Mouse (Mus musculus) kidney, embryonic 16.5 days (tissue): ENCODE measurements at regions not wholly inside any gene's neighbourhood (a gene's known extent, or its start where the extent isn't known, plus 50 kb on each side); places are given as distances from the start of the nearest gene placed in this dataset.
"Not testable (repeated sequence)": the region's sequence is repeated elsewhere in the genome, so short reads cannot be mapped to it uniquely, and the experiment has no call there.

Experiments used
- ATAC-seq: fragments of 200-750 bp; cut with Nextera tagmentation; 2 replicates; pipeline ENCODE4 v1.8.0; 2017; ENCODE audit warnings: moderate TSS enrichment; ENCODE audit not compliant: low FRiP score, low TSS enrichment
- H3K27ac ChIP-seq: fragments of 300-500 bp; sonication (generic); 2 replicates; pipeline ENCODE4 v1.5.1; 2014; ENCODE audit warnings: low read length
- H3K27me3 ChIP-seq: fragments of 300-500 bp; sonication (generic); 2 replicates; pipeline ENCODE4 v1.6.1; 2014; ENCODE audit warnings: low read length, control low read depth, mixed read lengths; ENCODE audit not compliant: insufficient read depth
- H3K36me3 ChIP-seq: fragments of 300-500 bp; sonication (generic); 2 replicates; pipeline ENCODE4 v1.6.1; 2014; ENCODE audit warnings: low read length, control low read depth, mixed read lengths; ENCODE audit not compliant: insufficient read depth
- H3K4me1 ChIP-seq: fragments of 300-500 bp; sonication (generic); 2 replicates; pipeline ENCODE4 v1.6.1; 2014; ENCODE audit warnings: low read length, control low read depth, mixed read lengths; ENCODE audit not compliant: insufficient read depth
- H3K4me2 ChIP-seq: fragments of 300-500 bp; sonication (generic); replicated peaks from 2 replicates; pipeline ENCODE4 v1.6.1; 2014; ENCODE audit warnings: low read depth, low read length
- H3K4me3 ChIP-seq: fragments of 300-500 bp; sonication (generic); 2 replicates; pipeline ENCODE4 v1.5.1; 2014; ENCODE audit warnings: mild to moderate bottlenecking, low read length
- H3K9ac ChIP-seq: fragments of 300-500 bp; sonication (generic); replicated peaks from 2 replicates; pipeline ENCODE4 v1.6.1; 2014; ENCODE audit warnings: low read length
- H3K9me3 ChIP-seq: fragments of 300-500 bp; sonication (generic); 2 replicates; pipeline ENCODE4 v1.6.1; 2016; ENCODE audit warnings: low read length, control low read depth
- WGBS: fragments of 180-500 bp; shearing (Covaris S2); extraction: QIAGEN DNeasy Blood & Tissue Kit; methylation state at CpG from one replicate; pipeline ENCODE4 v1.1.7; 2014; 5-methylcytosine and 5-hydroxymethylcytosine counted together

DNA sequence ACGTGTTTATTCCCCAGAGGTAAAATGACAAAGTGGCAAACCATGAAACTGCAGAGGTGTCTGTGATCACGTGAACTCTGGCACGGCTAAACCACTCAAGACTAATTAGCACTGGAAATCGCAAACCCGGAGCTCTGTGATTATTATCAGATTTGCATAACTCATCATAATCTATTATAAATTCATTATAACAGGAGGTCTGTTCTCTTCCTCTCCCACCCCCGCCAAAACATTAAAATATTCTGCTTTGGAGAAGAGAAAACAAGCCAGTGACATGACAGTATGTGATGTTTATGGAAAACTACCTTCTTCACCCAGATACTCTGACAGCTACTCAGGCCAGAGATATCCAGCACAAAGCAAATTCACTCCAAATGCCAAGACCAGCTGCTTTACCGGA, 195.0 kb downstream of the Rchy1 start:
- WGBS, result 72% methylated on average over 7 of the region's 7 CpGs
- no peaks in the 10 kb centered on the region for H3K9me3 ChIP-seq
- no peaks in the 10 kb centered on the region for H3K27me3 ChIP-seq
- no peak overlapping the region for H3K9ac ChIP-seq
- no peak overlapping the region for H3K4me3 ChIP-seq
- no peak overlapping the region for H3K4me2 ChIP-seq
- H3K36me3 ChIP-seq, result no peaks in the 10 kb centered on the region
- 0 out of 2 replicates have a peak, but pooled peaks cover 2% of the 10 kb centered on the region for H3K4me1 ChIP-seq
- no peak for ATAC-seq
- no peak overlapping the region for H3K27ac ChIP-seq

DNA sequence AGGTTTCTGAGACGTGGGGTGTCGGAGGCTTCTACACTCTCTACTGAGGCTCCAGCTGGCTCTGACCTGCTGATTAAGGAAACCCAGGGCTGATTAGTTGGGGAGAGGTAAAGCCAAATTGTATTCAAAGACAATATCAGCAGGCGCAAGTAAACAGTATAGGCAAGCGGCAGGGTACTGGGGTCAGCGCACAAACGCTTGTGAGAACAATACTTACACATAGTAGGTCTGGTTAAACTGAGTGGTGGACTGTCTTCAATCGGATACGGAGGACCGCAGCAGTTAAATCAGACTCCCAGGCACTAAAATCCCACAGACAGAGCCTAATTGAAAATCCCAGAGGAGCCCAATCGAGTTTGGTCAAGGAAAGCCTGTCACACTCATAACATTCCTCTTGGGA, 195.8 kb downstream of the Rchy1 start:
- no peaks in the 10 kb centered on the region for H3K36me3 ChIP-seq
- H3K4me1 ChIP-seq, result 0 out of 2 replicates have a peak, but pooled peaks cover 2% of the 10 kb centered on the region
- no peak overlapping the region for H3K9ac ChIP-seq
- no peaks in the 10 kb centered on the region for H3K27me3 ChIP-seq
- no peak overlapping the region for H3K4me2 ChIP-seq
- no peak overlapping the region for H3K27ac ChIP-seq
- 72% methylated on average over 10 of the region's 10 CpGs for WGBS
- ATAC-seq, result no peak
- H3K9me3 ChIP-seq, result no peaks in the 10 kb centered on the region
- no peak overlapping the region for H3K4me3 ChIP-seq

DNA sequence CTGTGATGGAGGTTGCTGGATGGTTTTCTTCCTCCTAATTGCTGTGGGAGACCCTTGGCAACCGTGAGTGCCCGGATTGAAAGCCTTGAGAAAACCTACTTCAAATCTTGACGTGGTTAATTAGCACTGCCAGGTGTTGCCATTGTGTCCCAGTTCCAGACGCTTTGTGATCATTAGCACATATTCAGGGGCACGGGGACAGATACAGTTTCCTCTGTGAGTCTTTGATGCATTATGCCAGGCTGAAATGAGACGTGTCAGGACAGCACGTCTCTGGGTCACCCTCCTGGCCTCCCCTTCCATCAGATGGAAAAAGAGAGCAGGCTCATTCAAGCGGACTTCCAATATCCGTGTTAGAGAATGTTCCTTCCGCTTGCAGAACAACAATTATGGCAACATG, 198.2 kb downstream of the Rchy1 start:
- H3K27ac ChIP-seq, result no peak overlapping the region
- no peaks in the 10 kb centered on the region for H3K9me3 ChIP-seq
- H3K9ac ChIP-seq, result no peak overlapping the region
- H3K27me3 ChIP-seq, result no peaks in the 10 kb centered on the region
- H3K4me3 ChIP-seq, result no peak overlapping the region
- no peak overlapping the region for H3K4me2 ChIP-seq
- no peaks in the 10 kb centered on the region for H3K36me3 ChIP-seq
- WGBS, result 38% methylated on average over 10 of the region's 10 CpGs
- 0 out of 2 replicates have a peak, but pooled peaks cover 2% of the 10 kb centered on the region for H3K4me1 ChIP-seq
- no peak; the same call in 1 of the 2 replicates for ATAC-seq

DNA sequence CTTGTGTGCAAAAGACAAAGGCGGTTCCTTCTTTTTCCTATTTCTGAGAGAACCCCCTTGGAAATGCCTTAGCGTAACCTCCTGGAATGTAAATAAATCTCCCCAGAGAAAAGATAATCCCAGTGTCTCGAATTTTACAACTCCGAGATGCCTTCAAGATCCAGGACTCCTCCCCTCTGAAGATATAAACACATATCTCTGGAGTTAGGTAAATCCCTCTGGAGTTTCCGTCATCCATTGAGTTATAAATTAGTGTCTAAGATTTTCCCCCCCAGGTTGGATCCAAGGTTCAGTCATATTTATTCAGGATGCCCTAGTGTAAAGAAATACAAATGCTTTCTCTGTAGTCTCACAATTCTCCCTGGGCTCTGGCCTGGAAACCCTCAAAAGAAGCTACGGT, 200.3 kb downstream of the Rchy1 start:
- H3K9me3 ChIP-seq, result no peaks in the 10 kb centered on the region
- H3K36me3 ChIP-seq, result no peaks in the 10 kb centered on the region
- no peaks in the 10 kb centered on the region for H3K27me3 ChIP-seq
- 0 out of 2 replicates have a peak, but pooled peaks cover 2% of the 10 kb centered on the region for H3K4me1 ChIP-seq
- no peak overlapping the region for H3K27ac ChIP-seq
- 45% methylated on average over 6 of the region's 6 CpGs for WGBS
- no peak overlapping the region for H3K4me2 ChIP-seq
- ATAC-seq, result no peak
- H3K4me3 ChIP-seq, result no peak overlapping the region
- H3K9ac ChIP-seq, result no peak overlapping the region

DNA sequence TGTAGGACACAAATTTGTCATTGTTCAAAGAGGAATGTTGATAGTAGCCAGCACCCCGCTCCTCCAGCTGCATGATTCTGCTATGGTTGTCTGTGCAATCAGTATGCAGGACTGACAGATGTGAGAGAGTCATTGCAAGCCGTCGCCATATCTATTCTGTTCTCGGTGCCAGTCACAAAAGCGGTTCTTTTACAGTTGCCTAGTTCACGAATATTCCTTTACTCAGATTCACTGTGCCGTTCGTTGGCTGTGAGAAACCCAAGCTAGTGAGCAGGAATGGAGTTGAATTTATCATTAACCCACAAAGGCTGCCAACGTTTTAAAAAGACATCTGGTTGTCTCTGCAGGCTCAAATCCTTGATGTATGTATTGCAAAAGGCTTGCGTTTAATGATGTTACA, 206.9 kb downstream of the Rchy1 start:
- Histone ChIP-seq H3K4me1 (0 out of 2 replicates have a peak, but pooled peaks cover 3% of the 10 kb centered on the region), H3K9ac (no peak overlapping the region), H3K27ac (no peak overlapping the region), H3K9me3 (no peaks in the 10 kb centered on the region), H3K4me2 (no peak overlapping the region), H3K27me3 (no peaks in the 10 kb centered on the region), H3K36me3 (no peaks in the 10 kb centered on the region), H3K4me3 (no peak overlapping the region)
- 71% methylated on average over 10 of the region's 10 CpGs for WGBS
- no peak for ATAC-seq

DNA sequence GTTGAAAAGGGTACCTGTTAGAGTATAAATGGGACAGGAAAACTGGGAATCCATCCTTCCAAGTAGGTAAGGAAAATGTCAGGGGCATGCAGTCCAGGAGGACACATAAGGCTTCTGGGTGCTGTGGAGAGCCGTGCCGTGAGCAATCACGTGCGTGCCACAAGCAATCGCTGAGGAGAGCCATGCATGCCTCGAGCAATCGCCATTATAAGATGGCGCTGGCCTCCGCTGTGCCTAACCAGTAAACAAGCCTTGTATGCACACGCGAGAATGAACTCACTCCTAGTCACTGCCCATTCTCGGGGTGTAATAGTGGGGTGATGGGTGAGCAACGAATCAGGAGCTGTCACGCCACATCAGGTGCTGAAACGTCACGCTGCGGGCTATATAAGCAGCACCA, 210.0 kb downstream of the Rchy1 start:
- 93% methylated on average over 17 of the region's 17 CpGs for WGBS
- H3K4me3 ChIP-seq, H3K9me3 ChIP-seq, H3K4me1 ChIP-seq, H3K27me3 ChIP-seq, H3K4me2 ChIP-seq, ATAC-seq, H3K27ac ChIP-seq, H3K36me3 ChIP-seq, H3K9ac ChIP-seq: not testable (repeated sequence)

DNA sequence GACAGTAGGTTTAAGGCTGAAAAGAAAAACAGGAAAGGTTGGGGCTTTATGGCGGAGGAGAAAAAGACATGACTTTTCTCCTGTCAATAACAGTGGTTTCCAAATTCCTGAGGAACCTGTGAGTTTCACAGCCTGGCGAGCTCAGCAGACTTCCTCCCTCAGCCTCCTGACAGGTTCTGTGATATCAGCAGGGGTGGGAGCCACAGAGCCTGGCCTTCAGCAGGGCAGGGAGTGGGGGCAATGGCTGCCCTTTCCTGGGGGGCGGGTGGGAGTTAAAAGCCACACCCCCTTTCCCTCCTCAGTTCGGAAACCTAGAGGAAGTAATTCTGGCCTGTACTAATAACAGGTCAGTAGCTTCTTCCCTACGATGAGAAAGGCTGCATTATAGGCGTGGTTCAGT, 211.7 kb downstream of the Rchy1 start:
- Histone ChIP-seq H3K27ac (no peak overlapping the region), H3K4me3 (no peak overlapping the region)
- ATAC-seq, result no peak

DNA sequence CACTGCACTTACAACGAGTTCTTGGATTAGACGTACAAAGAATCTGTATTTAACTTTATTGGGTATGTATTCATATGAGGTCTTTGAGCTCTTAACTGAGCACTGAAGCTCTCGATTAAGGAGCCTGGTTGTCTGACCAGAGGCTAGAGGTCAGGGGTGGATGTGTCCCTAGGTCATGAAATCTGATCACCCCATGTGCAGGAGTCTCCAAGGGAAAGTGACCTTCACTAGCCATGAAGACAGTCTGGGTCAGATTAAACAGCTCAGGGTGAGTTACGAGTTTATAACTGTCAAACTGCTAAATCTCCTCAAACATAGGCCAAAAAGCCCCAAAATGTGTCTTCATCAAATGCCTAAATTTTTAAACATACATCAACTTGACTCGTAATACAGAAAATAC, 216.8 kb downstream of the Rchy1 start:
- H3K9ac ChIP-seq, result no peak overlapping the region
- 35% methylated on average over 5 of the region's 5 CpGs for WGBS
- no peak overlapping the region for H3K27ac ChIP-seq
- no peak overlapping the region for H3K4me3 ChIP-seq
- 0 out of 2 replicates have a peak, but pooled peaks cover 4% of the 10 kb centered on the region for H3K4me1 ChIP-seq
- H3K9me3 ChIP-seq, result no peaks in the 10 kb centered on the region
- no peak overlapping the region for H3K4me2 ChIP-seq
- no peak for ATAC-seq
- H3K36me3 ChIP-seq, result no peaks in the 10 kb centered on the region
- H3K27me3 ChIP-seq, result no peaks in the 10 kb centered on the region

More for the DNA sequence above, 211.7 kb downstream of the Rchy1 start:
- no peaks in the 10 kb centered on the region for H3K36me3 ChIP-seq
- H3K9ac ChIP-seq, result no peak overlapping the region
- no peaks in the 10 kb centered on the region for H3K9me3 ChIP-seq
- no peak overlapping the region for H3K4me2 ChIP-seq
- 0 out of 2 replicates have a peak, but pooled peaks cover 6% of the 10 kb centered on the region for H3K4me1 ChIP-seq
- no peaks in the 10 kb centered on the region for H3K27me3 ChIP-seq
- 34% methylated on average over 6 of the region's 6 CpGs for WGBS

DNA sequence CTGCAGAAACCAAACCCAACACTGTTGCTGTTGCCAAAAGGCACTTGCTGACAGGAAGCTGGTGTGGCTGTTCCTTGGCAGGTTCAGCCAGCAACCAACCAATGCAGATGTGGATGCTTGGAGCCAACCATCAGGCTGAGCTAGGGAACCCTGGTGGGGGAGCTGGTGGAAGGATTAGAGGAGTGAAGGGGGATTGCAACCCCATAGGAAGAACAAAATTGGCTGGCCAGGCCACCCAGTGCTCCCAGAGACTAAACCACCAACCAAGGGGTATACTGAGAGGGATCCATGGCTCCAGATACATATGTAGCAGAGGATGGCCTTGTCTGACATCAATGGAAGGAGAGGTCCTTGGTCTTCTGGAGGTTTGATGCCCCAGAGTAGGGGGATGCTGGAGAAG, 218.5 kb downstream of the Rchy1 start:
- H3K27ac ChIP-seq, result no peak overlapping the region
- H3K4me1 ChIP-seq, result peaks cover 13% of the 10 kb centered on the region; the same call in 1 of the 2 replicates
- H3K9ac ChIP-seq, result no peak overlapping the region
- ATAC-seq, result no peak
- no peak overlapping the region for H3K4me2 ChIP-seq
- H3K36me3 ChIP-seq, result no peaks in the 10 kb centered on the region
- H3K9me3 ChIP-seq, result no peaks in the 10 kb centered on the region
- no peak overlapping the region for H3K4me3 ChIP-seq
- no peaks in the 10 kb centered on the region for H3K27me3 ChIP-seq

DNA sequence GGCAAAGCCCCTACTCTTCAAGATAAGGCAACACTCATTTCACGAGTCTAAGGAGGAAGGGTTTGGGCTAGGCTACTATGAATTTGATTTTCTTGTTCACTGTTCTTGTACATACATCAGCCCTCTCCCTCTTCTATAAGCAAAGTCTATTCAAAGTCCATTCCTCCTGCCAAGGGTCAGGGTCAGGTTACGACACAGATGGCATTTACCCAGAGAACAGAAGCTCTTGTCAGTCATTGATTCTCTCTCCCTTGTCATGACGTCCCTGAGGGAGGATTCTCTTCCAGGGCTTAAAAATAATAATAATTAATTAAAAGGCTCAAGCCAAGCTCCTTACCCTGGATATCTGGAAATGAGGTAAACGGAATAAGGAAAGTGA, 222.7 kb downstream of the Rchy1 start:
- no peaks in the 10 kb centered on the region for H3K9me3 ChIP-seq
- H3K27ac ChIP-seq, result peak overlapping the region; percentile 25; the same call in 1 of the 2 replicates
- H3K27me3 ChIP-seq, result no peaks in the 10 kb centered on the region
- no peak overlapping the region for H3K9ac ChIP-seq
- no peak overlapping the region for H3K4me3 ChIP-seq
- no peak overlapping the region for H3K4me2 ChIP-seq
- H3K4me1 ChIP-seq, result peaks cover 10% of the 10 kb centered on the region; the same call in 1 of the 2 replicates
- 37% methylated on average over 4 of the region's 4 CpGs for WGBS
- no peaks in the 10 kb centered on the region for H3K36me3 ChIP-seq
- ATAC-seq, result no peak; the same call in 1 of the 2 replicates
